Mouse (Mus musculus) thymus, adult 2 months (tissue): ENCODE data around the gene Pafah1b1.

ENCODE experiments used
- CTCF ChIP-seq: fragments of 200-500 bp; IDR thresholded peaks from 2 replicates; pipeline ENCODE4 v1.5.1; 2012; ENCODE audit warnings: mild to moderate bottlenecking, control low read depth, low read length, moderate library complexity, borderline replicate concordance; ENCODE audit not compliant: control insufficient read depth, poor library complexity, insufficient read depth; ENCODE audit errors: extremely low read depth
- POLR2A ChIP-seq: fragments of 200-500 bp; IDR thresholded peaks from 2 replicates; pipeline ENCODE4 v1.6.1; 2012; ENCODE audit warnings: mild to moderate bottlenecking, low read length, control low read depth, moderate library complexity; ENCODE audit not compliant: control insufficient read depth, poor library complexity, insufficient read depth; ENCODE audit errors: extremely low read depth

DNA sequence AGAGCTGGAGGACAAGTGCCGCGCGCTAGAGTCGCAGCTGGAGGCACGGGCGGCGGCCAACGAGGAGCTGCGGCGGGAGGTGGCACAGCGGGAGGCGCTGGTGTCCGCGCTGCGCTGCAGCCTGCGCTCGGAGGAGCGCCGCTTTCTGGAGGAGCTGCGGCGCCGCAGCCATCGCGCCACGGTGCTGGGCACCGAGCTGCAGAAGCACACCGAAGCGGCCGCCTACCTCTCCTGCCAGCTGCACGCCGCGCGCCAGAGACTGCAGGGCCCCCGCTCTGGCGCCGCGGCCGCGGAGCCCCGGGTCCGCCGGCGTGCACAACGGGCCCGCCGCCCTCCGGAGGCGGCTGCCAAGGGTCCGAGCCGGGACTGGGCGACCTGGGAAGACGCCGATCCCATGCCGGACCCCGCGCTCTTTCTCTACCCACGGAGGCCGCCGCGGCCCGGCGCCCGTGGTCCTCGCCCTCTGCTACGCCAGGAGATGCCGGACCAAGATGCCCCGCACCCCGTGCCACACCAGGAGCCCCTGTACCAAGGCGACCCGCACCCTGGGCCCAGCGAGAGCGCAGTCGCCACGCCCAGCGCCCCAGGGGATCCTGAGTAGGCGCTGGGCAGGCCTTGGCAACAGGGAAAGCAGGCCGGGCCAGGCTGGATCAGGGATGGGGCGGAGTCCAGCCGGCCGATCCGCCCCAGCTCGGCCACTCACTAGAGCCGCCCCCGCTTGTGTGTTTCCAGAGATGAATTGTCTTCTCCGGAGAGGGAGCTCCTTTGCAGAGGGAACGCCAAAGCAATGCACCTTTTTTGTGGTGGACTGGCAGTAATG lies 86.3 kb downstream of the Pafah1b1 start:
- TF ChIP-seq CTCF (peak; percentile 11; the same call in 1 of the 2 replicates), POLR2A (no peak)
